Comparison of ENCODE assay signal across 25 mouse cellular contexts in genomic region chr17:72907211-72907610, GRCm38 (mm10). TPM values are rescaled to one million over a fixed set of nuclear protein-coding genes. Genes with fewer than 3 reads are reported as not detected.
DNase-seq lines count a peak whose midpoint lies in the region; ATAC-seq and TF ChIP-seq lines count a peak whose summit lies in the region.
"Had no signal": no experiment of that assay in that cellular context is flagged by ENCODE, and none has a peak within 500 bp of the region (broad histone marks: within the 10 kb centered on the region; RNA-seq: fewer than 3 reads in every experiment).

No protein-coding gene starts in this region.

- no peak for TF ChIP-seq POLR2A in lung, adult 2 months (IDR thresholded peaks at IDR 0.05; ENCODE audit: borderline replicate concordance, extremely low read depth, low read depth, low read length)

- WGBS in limb, embryonic 11.5 days: 85% methylated on average over 9 of the region's 9 CpGs
- WGBS in limb, embryonic 10.5 days: 88% methylated on average over 9 of the region's 9 CpGs
- WGBS in lung, adult 2 months: 80% methylated on average over 9 of the region's 9 CpGs

- no peaks in the 10 kb centered on the region for H3K27me3 ChIP-seq in limb, embryonic 11.5 days (ENCODE audit: control insufficient read depth, insufficient read depth, low read length)
- H3K27me3 ChIP-seq in limb, embryonic 10.5 days (ENCODE audit: low read depth, poor library complexity, severe bottlenecking): 0 out of 2 replicates have a peak, but pooled peaks cover 6% of the 10 kb centered on the region
- H3K27me3 ChIP-seq: CH12.LX; embryonic facial prominence, embryonic 12.5 days; forebrain, embryonic 13.5 days; Patski had no signal

- ATAC-seq in limb, embryonic 11.5 days (ENCODE audit: insufficient number of reproducible peaks, low FRiP score, low TSS enrichment, low read depth): no peak
- ATAC-seq: activated CD4-positive, CD25-positive, alpha-beta regulatory T cell, adult 4 months; CD4-positive, CD25-positive, alpha-beta regulatory T cell, adult 4 months; forebrain, embryonic 13.5 days; Patski had no signal

- DNase-seq in heart, adult 11 months: peak; percentile 66
- no peak for DNase-seq in heart, postnatal 14 days
- DNase-seq in limb, embryonic 11.5 days (ENCODE audit: low spot score): peak; percentile 18
- DNase-seq in limb, embryonic 10.5 days (ENCODE audit: low spot score): no peak
- DNase-seq in lung, adult 2 months: peak; percentile 2
- DNase-seq in lung, postnatal 25 days (ENCODE audit: low spot score): no peak
- DNase-seq in ovary, postnatal 10 days (ENCODE audit: low spot score): peak; percentile 0
- DNase-seq in ovary, adult 18-20 months (ENCODE audit: low spot score): no peak
- DNase-seq: adrenal gland, adult 8-10 months; adrenal gland, postnatal 14 days; adrenal gland, postnatal 36 days; B cell, adult 2 months; cerebellum, adult 11-12 months; cerebellum, adult 2 months; cerebellum, adult 9-10 months; cerebellum, postnatal 10 days; cerebellum, postnatal 25 days had no signal

- no peak overlapping the region for H3K4me2 ChIP-seq in limb, embryonic 11.5 days (ENCODE audit: low read depth, severe bottlenecking)
- H3K4me2 ChIP-seq: embryonic facial prominence, embryonic 12.5 days; forebrain, embryonic 13.5 days had no signal

- no peaks in the 10 kb centered on the region for H3K4me1 ChIP-seq in limb, embryonic 11.5 days (ENCODE audit: control insufficient read depth, insufficient read depth, low read length)
- H3K4me1 ChIP-seq in limb, embryonic 10.5 days: peaks cover 3% of the 10 kb centered on the region; the same call in 1 of the 2 replicates
- no peaks in the 10 kb centered on the region for H3K4me1 ChIP-seq in lung, adult 2 months (ENCODE audit: control insufficient read depth, insufficient read depth, low read length)
- H3K4me1 ChIP-seq: embryonic facial prominence, embryonic 10.5 days; embryonic facial prominence, embryonic 12.5 days; forebrain, embryonic 13.5 days had no signal

- no peaks in the 10 kb centered on the region for H3K9me3 ChIP-seq in limb, embryonic 11.5 days (ENCODE audit: control insufficient read depth, low read length)
- H3K9me3 ChIP-seq in limb, embryonic 10.5 days (replicated peaks): no peaks in the 10 kb centered on the region
- H3K9me3 ChIP-seq: embryonic facial prominence, embryonic 10.5 days; embryonic facial prominence, embryonic 12.5 days; forebrain, embryonic 13.5 days had no signal

- no peak overlapping the region for H3K4me3 ChIP-seq in limb, embryonic 11.5 days (ENCODE audit: low read depth, low read length)
- H3K4me3 ChIP-seq in limb, embryonic 10.5 days: no peak overlapping the region
- H3K4me3 ChIP-seq in lung, adult 2 months (replicated peaks; ENCODE audit: extremely low read depth, low read depth, low read length): no peak overlapping the region
- H3K4me3 ChIP-seq: embryonic facial prominence, embryonic 10.5 days; embryonic facial prominence, embryonic 12.5 days; forebrain, embryonic 13.5 days had no signal

- no peaks in the 10 kb centered on the region for H3K36me3 ChIP-seq in limb, embryonic 11.5 days (ENCODE audit: control insufficient read depth, insufficient read depth, low read length)
- H3K36me3 ChIP-seq in limb, embryonic 10.5 days: no peaks in the 10 kb centered on the region
- H3K36me3 ChIP-seq: embryonic facial prominence, embryonic 10.5 days; embryonic facial prominence, embryonic 12.5 days; G1E had no signal

- H3K9ac ChIP-seq in limb, embryonic 11.5 days (ENCODE audit: low read length): no peak overlapping the region
- H3K9ac ChIP-seq: embryonic facial prominence, embryonic 12.5 days; forebrain, embryonic 13.5 days had no signal

- intact Hi-C loops in heart, postnatal 14 days (cut with DNase I): no loop called here

- H3K27ac ChIP-seq in limb, embryonic 11.5 days (replicated peaks; ENCODE audit: low read depth, low read length): no peak overlapping the region
- H3K27ac ChIP-seq in limb, embryonic 10.5 days: no peak overlapping the region
- H3K27ac ChIP-seq: embryonic facial prominence, embryonic 10.5 days; embryonic facial prominence, embryonic 12.5 days; forebrain, embryonic 13.5 days had no signal

- no peak for TF ChIP-seq CTCF in lung, adult 2 months (IDR thresholded peaks at IDR 0.05; ENCODE audit: insufficient read depth, low read length)

RNA-seq across cellular contexts. Expression of gene Lbh, which starts 10.9 kb away (rescaled TPM):
- total RNA-seq in heart, postnatal 14 days (2021): 100 to 1,000 TPM; 318 to 323 TPM
- 2.6 and 3.6 TPM in 2 replicates for polyA plus RNA-seq in limb, embryonic 11.5 days (2014; fragmentation: Nextera tagmentation; extraction: Ambion mirVana)
- 1.9 and 2.0 TPM in 2 replicates for polyA plus RNA-seq in limb, embryonic 10.5 days (2016; fragmentation: Nextera tagmentation; extraction: Ambion mirVana)
- 151 and 253 TPM in 2 replicates for polyA plus RNA-seq in lung, adult 2 months (2012; rRNA removed)

Comparison
In these comparisons a context has a peak if more than half of its experiments do, and no peak if none do; other contexts are left out.
1. DNase-seq: peak in heart, adult 11 months (single experiment), limb, embryonic 11.5 days (single experiment), lung, adult 2 months (single experiment) and ovary, postnatal 10 days (single experiment); none in heart, postnatal 14 days (0 of 2), limb, embryonic 10.5 days (single experiment), lung, postnatal 25 days (single experiment) and ovary, adult 18-20 months (single experiment).
2. RNA of gene Lbh, which starts 10.9 kb away (polyA plus RNA-seq): 151 to 253 TPM in lung, adult 2 months; 2.6 to 3.6 TPM in limb, embryonic 11.5 days and 1.9 to 2.0 TPM in limb, embryonic 10.5 days; every median in the first group is over 10 times any median in the second.